Mouse (Mus musculus) liver, embryonic 16.5 days (tissue): Measurements from ENCODE around the gene Ppm1l. TPM values are rescaled to one million over a fixed set of nuclear protein-coding genes. Genes with fewer than 3 reads are reported as not detected.

ENCODE experiments used
- ATAC-seq: fragments of 200-750 bp; cut with Nextera tagmentation; 2 replicates; pipeline ENCODE4 v1.8.0; 2017; ENCODE audit warnings: low read depth, mild to moderate bottlenecking, moderate number of reproducible peaks, moderate library complexity
- H3K27ac ChIP-seq: fragments of 300-500 bp; sonication (generic); 2 replicates; pipeline ENCODE4 v1.5.1; 2014; ENCODE audit warnings: mild to moderate bottlenecking, low read length
- H3K27me3 ChIP-seq: fragments of 300-500 bp; sonication (generic); 2 replicates; pipeline ENCODE4 v1.6.1; 2014; ENCODE audit warnings: low read depth, low read length, mixed read lengths; ENCODE audit not compliant: control insufficient read depth, insufficient read depth
- H3K36me3 ChIP-seq: fragments of 300-500 bp; sonication (generic); 2 replicates; pipeline ENCODE4 v1.6.1; 2014; ENCODE audit warnings: mild to moderate bottlenecking; ENCODE audit not compliant: control insufficient read depth, insufficient read depth
- H3K4me1 ChIP-seq: fragments of 300-500 bp; sonication (generic); 2 replicates; pipeline ENCODE4 v1.6.1; 2014; ENCODE audit warnings: low read depth, low read length, mixed read lengths; ENCODE audit not compliant: control insufficient read depth
- H3K4me2 ChIP-seq: fragments of 300-500 bp; sonication (generic); 2 replicates; pipeline ENCODE4 v1.6.1; 2014; ENCODE audit warnings: low read depth, low read length, mixed read lengths
- H3K4me3 ChIP-seq: fragments of 300-500 bp; sonication (generic); 2 replicates; pipeline ENCODE4 v1.5.1; 2014; ENCODE audit warnings: low read depth, mild to moderate bottlenecking, low read length
- H3K9ac ChIP-seq: fragments of 300-500 bp; sonication (generic); 2 replicates; pipeline ENCODE4 v1.6.1; 2014; ENCODE audit warnings: low read depth, low read length
- H3K9me3 ChIP-seq: fragments of 300-500 bp; sonication (generic); replicated peaks from 2 replicates; pipeline ENCODE4 v1.6.1; 2016; ENCODE audit warnings: low read length; ENCODE audit not compliant: control insufficient read depth
- WGBS: fragments of 180-500 bp; shearing (Covaris S2); extraction: QIAGEN DNeasy Blood & Tissue Kit; methylation state at CpG from one replicate; pipeline ENCODE4 v1.1.7; 2014; ENCODE audit not compliant: insufficient replicate concordance; 5-methylcytosine and 5-hydroxymethylcytosine counted together
- polyA plus RNA-seq: library from polyadenylated mRNA; unstranded; fragments of >200 nt; fragmentation: Nextera tagmentation; extraction: Ambion mirVana; gene quantifications from 2 replicates; pipeline ENCODE4 v1.2.1, GENCODE M21; 2015

The Ppm1l gene
- polyA plus RNA-seq, 1 experiment from 2014 or later = 4.6 TPM

GRCm38 (mm10) chr3:69479937-69480336 is 163.3 kb downstream of the Ppm1l start:
- no peak overlapping the region for H3K27ac ChIP-seq
- H3K9me3 ChIP-seq = no peaks in the 10 kb centered on the region
- 73% methylated on average over 3 of the region's 3 CpGs for WGBS
- H3K4me2 ChIP-seq = no peak overlapping the region
- ATAC-seq = no peak
- H3K36me3 ChIP-seq = no peaks in the 10 kb centered on the region
- H3K27me3 ChIP-seq = no peaks in the 10 kb centered on the region
- no peak overlapping the region for H3K4me3 ChIP-seq
- no peaks in the 10 kb centered on the region for H3K4me1 ChIP-seq
- no peak overlapping the region for H3K9ac ChIP-seq

DNA sequence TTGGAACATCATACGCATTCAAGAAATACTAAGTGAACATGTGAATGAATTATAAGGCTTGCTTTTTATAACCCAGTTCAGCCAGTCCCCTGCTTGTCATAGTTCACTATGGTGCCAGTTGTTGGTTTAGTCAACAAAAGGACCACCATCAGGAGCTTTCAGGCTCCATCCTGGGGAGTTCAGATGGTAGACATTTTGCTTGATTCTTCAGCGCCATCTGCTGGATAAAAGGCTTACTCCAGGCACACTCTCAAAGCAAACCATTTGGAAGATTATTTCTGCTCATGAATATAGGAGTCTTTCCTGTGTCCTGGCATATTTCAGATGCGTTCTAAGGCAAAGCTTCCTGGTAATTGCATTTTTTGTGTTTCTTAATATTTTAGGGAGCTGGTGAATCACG is 165.2 kb downstream of the Ppm1l start:
- Histone ChIP-seq H3K36me3 (no peaks in the 10 kb centered on the region), H3K27ac (no peak overlapping the region), H3K27me3 (no peaks in the 10 kb centered on the region), H3K4me2 (no peak overlapping the region), H3K4me1 (no peaks in the 10 kb centered on the region), H3K9ac (no peak overlapping the region), H3K4me3 (no peak overlapping the region), H3K9me3 (no peaks in the 10 kb centered on the region)
- ATAC-seq = no peak
- WGBS = 27% methylated on average over 4 of the region's 4 CpGs

GRCm38 (mm10) chr3:69484006-69484574 is 167.4 kb downstream of the Ppm1l start:
- H3K4me3 ChIP-seq = no peak overlapping the region
- no peaks in the 10 kb centered on the region for H3K9me3 ChIP-seq
- 81% methylated on average over 13 of the region's 13 CpGs for WGBS
- no peak overlapping the region for H3K4me2 ChIP-seq
- no peaks in the 10 kb centered on the region for H3K36me3 ChIP-seq
- no peak for ATAC-seq
- H3K27me3 ChIP-seq = no peaks in the 10 kb centered on the region
- no peaks in the 10 kb centered on the region for H3K4me1 ChIP-seq
- H3K9ac ChIP-seq = no peak overlapping the region
- no peak overlapping the region for H3K27ac ChIP-seq

GRCm38 (mm10) chr3:69484582-69484981 is 167.9 kb downstream of the Ppm1l start:
- H3K4me1 ChIP-seq = no peaks in the 10 kb centered on the region
- H3K4me2 ChIP-seq = no peak overlapping the region
- H3K4me3 ChIP-seq = no peak overlapping the region
- WGBS = 65% methylated on average over 4 of the region's 4 CpGs
- H3K27ac ChIP-seq = no peak overlapping the region
- ATAC-seq = no peak
- H3K9me3 ChIP-seq = no peaks in the 10 kb centered on the region
- H3K36me3 ChIP-seq = no peaks in the 10 kb centered on the region
- H3K27me3 ChIP-seq = no peaks in the 10 kb centered on the region
- no peak overlapping the region for H3K9ac ChIP-seq

GRCm38 (mm10) chr3:69485347-69485746 is 168.7 kb downstream of the Ppm1l start:
- Histone ChIP-seq H3K4me2 (no peak overlapping the region), H3K36me3 (no peaks in the 10 kb centered on the region), H3K4me1 (no peaks in the 10 kb centered on the region), H3K27me3 (no peaks in the 10 kb centered on the region), H3K4me3 (no peak overlapping the region), H3K9me3 (no peaks in the 10 kb centered on the region), H3K27ac (no peak overlapping the region), H3K9ac (no peak overlapping the region)
- ATAC-seq = no peak
- WGBS = 50% methylated on average over 3 of the region's 3 CpGs

GRCm38 (mm10) chr3:69485756-69486155 is 169.1 kb downstream of the Ppm1l start:
- H3K27ac ChIP-seq = no peak overlapping the region
- no peaks in the 10 kb centered on the region for H3K36me3 ChIP-seq
- WGBS = 66% methylated on average over 2 of the region's 2 CpGs
- H3K27me3 ChIP-seq = no peaks in the 10 kb centered on the region
- H3K4me1 ChIP-seq = no peaks in the 10 kb centered on the region
- no peak for ATAC-seq
- no peaks in the 10 kb centered on the region for H3K9me3 ChIP-seq
- no peak overlapping the region for H3K4me2 ChIP-seq
- no peak overlapping the region for H3K4me3 ChIP-seq
- no peak overlapping the region for H3K9ac ChIP-seq

- Histone ChIP-seq H3K4me1 (no peaks in the 10 kb centered on the region), H3K36me3 (no peaks in the 10 kb centered on the region), H3K9ac (no peak overlapping the region), H3K4me2 (no peak overlapping the region), H3K27me3 (no peaks in the 10 kb centered on the region), H3K9me3 (no peaks in the 10 kb centered on the region), H3K27ac (no peak overlapping the region), H3K4me3 (no peak overlapping the region)
- no peak for ATAC-seq
- 67% methylated on average over 6 of the region's 6 CpGs for WGBS
Observed at GRCm38 (mm10) chr3:69487471-69487870, 170.8 kb downstream of the Ppm1l start.

- no peak overlapping the region for H3K4me3 ChIP-seq
- H3K36me3 ChIP-seq = no peaks in the 10 kb centered on the region
- no peak overlapping the region for H3K9ac ChIP-seq
- 47% methylated on average over 3 of the region's 3 CpGs for WGBS
- H3K27me3 ChIP-seq = no peaks in the 10 kb centered on the region
- no peak for ATAC-seq
- H3K9me3 ChIP-seq = no peaks in the 10 kb centered on the region
- H3K27ac ChIP-seq = no peak overlapping the region
- no peak overlapping the region for H3K4me2 ChIP-seq
- no peaks in the 10 kb centered on the region for H3K4me1 ChIP-seq
Observed at GRCm38 (mm10) chr3:69489669-69490068, 173.0 kb downstream of the Ppm1l start.

DNA sequence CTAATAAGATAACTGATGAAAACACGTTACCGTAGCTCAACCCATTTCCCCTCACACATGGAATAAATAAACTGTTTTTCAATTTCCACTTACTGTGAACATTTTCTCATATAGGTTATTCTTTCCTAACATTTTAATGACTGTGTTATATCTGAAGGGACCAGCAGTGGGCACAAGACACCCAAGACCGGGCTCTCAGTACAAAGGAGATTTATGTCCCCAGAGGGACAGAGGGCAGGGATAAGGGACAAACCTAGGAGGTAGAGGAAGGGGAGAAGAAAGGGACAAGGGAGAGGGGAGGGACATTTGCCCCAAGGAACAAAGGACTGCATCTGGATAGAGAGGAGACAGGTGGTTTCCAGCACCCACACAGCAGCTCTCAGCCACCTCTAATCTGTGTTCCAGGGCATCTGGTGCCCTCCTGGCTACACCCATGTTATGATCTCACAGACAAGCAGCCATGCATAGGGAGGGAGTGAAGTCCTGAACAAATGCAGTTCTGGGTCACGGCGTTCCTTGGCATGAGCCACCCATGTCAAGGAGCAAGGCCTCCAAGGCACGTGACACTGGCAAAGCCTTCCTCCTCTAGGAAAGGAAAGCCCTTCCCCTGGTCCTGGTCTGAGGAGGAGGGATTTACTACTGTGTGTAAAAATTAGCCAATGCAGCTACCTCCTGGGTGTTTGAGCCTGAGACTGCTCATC is 174.5 kb downstream of the Ppm1l start:
- no peak overlapping the region for H3K4me3 ChIP-seq
- H3K36me3 ChIP-seq = no peaks in the 10 kb centered on the region
- H3K4me1 ChIP-seq = no peaks in the 10 kb centered on the region
- H3K9ac ChIP-seq = no peak overlapping the region
- H3K27me3 ChIP-seq = no peaks in the 10 kb centered on the region
- no peaks in the 10 kb centered on the region for H3K9me3 ChIP-seq
- ATAC-seq = no peak
- no peak overlapping the region for H3K27ac ChIP-seq
- WGBS = 80% methylated on average over 6 of the region's 6 CpGs
- no peak overlapping the region for H3K4me2 ChIP-seq
